Mouse (Mus musculus) megakaryocyte, embryonic 14.5 days (primary cell): Measurements from ENCODE around the gene Myh8. TPM values are rescaled to one million over a fixed set of nuclear protein-coding genes. Genes with fewer than 3 reads are reported as not detected.

Source experiments
- H3K27me3 ChIP-seq: replicated peaks from 2 replicates; pipeline ENCODE3; 2012; ENCODE audit warnings: inconsistent platforms
- H3K36me3 ChIP-seq: replicated peaks from 2 replicates; pipeline ENCODE3; 2012; ENCODE audit warnings: low read length, inconsistent platforms, mixed read lengths
- H3K4me1 ChIP-seq: 2 replicates; pipeline ENCODE4 v1.6.1; 2012; ENCODE audit warnings: inconsistent platforms
- H3K4me3 ChIP-seq: replicated peaks from 2 replicates; pipeline ENCODE3; 2012; ENCODE audit warnings: moderate library complexity, mild to moderate bottlenecking, inconsistent platforms
- H3K9me3 ChIP-seq: 2 replicates; pipeline ENCODE4 v1.6.1; 2012; ENCODE audit warnings: inconsistent platforms
- FLI1 ChIP-seq: IDR thresholded peaks from 2 replicates; pipeline ENCODE4 v1.6.1; 2012; ENCODE audit warnings: low read length, inconsistent platforms, mixed read lengths
- GATA1 ChIP-seq: IDR thresholded peaks from 3 replicates; pipeline ENCODE4 v1.6.1; 2012; ENCODE audit warnings: mixed read lengths, low read length, inconsistent platforms, borderline replicate concordance
- polyA plus RNA-seq: library from polyadenylated mRNA; stranded (reverse); fragments of >175 nt; gene quantifications from 2 replicates; pipeline ENCODE4 v1.2.3, GENCODE M21; 2012; ENCODE audit warnings: low replicate concordance; ENCODE audit not compliant: insufficient read depth

The Myh8 gene
- 0.54 TPM in 1 of 2 replicates, not detected in the other for polyA plus RNA-seq

DNA sequence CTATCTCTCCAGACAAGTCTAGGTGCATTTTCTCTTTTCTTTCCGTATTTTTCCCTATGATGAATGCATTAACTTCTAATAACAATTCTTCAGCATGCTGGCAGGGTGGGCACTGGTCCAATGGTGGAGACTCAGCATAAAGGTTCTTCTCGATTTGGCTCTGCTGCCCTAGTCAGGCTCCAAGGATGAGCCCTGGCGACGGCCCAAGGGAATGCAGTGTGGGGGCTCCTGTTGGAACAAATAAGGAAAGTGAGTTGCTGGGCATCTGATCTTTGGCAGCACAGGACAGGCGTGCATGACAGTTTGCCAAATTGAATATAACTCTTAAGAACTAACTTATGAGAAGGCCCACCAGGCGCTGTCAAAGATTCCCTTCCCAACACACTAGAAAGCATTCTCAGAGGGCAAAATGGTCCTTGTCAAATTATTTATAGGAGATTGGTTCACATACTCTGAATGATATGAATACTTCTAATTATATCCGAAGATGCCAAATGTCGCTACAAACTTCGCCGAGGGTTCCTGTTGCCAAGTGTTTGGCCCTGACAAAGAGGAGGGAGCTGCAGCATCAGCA, at the start of gene Myh8:
Gene Myh8, plus strand, starts transcription at position 524 of the 574 bp plus-strand sequence.
- no peaks in the 10 kb centered on the region for H3K27me3 ChIP-seq
- no peak for TF ChIP-seq GATA1
- TF ChIP-seq FLI1 = no peak
- no peaks in the 10 kb centered on the region for H3K36me3 ChIP-seq

GRCm38 (mm10) chr11:67228731-67229130, 48.2 kb upstream of the Myh8 start:
- no peaks in the 10 kb centered on the region for H3K36me3 ChIP-seq
- 0 out of 2 replicates have a peak, but pooled peaks cover 5% of the 10 kb centered on the region for H3K9me3 ChIP-seq
- TF ChIP-seq GATA1 = no peak
- TF ChIP-seq FLI1 = no peak
- H3K4me1 ChIP-seq = no peaks in the 10 kb centered on the region
- no peak overlapping the region for H3K4me3 ChIP-seq
- H3K27me3 ChIP-seq = no peaks in the 10 kb centered on the region

More for the DNA sequence above, at the start of gene Myh8:
- Histone ChIP-seq H3K4me3 (no peak within 1 kb of the TSS), H3K9me3 (no peaks in the 10 kb centered on the region), H3K4me1 (no peaks in the 10 kb centered on the region)

DNA sequence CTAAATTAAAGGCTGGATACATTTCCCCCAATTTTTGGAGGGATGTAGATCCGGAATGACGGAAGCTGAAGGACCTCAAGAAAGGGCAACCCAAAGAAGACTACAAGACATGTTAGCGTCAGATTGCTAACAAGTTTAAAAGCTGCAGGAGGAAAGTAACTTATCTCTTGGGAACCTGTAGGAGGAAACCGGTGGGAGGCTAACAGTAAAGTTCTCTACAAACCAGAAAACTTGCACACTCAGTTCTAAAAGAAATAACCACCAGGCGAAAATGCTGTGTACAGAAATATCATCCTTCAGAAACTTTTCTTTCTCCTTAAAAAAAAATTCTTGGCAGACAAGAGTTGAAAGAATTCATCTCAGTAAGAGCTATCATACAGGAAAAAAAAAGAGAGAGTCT, 47.8 kb upstream of the Myh8 start:
- H3K36me3 ChIP-seq = no peaks in the 10 kb centered on the region
- no peak overlapping the region for H3K4me3 ChIP-seq
- TF ChIP-seq GATA1 (no peak), FLI1 (no peak)
- no peaks in the 10 kb centered on the region for H3K4me1 ChIP-seq
- H3K27me3 ChIP-seq = no peaks in the 10 kb centered on the region
- 0 out of 2 replicates have a peak, but pooled peaks cover 5% of the 10 kb centered on the region for H3K9me3 ChIP-seq

DNA sequence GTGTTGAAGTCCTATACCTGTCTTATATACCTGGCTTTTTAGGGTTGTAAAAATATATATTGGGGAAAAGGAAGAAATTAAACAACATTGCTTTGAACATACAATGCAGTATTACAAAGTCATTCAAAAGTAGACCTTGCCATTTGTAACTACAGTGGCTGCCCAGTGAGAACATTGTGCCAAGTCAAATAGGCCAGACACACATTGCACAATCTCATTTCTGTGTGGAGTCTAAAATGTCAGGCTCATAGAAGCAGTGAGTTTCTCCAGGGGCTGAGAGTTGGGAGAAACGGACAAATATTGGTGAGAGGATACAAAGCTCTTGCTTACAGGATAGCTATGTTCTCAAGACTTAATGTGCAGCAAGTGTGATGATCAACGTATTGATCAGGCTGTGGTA, 47.0 kb upstream of the Myh8 start:
- Histone ChIP-seq H3K4me3 (no peak overlapping the region), H3K27me3 (no peaks in the 10 kb centered on the region), H3K9me3 (0 out of 2 replicates have a peak, but pooled peaks cover 5% of the 10 kb centered on the region), H3K4me1 (no peaks in the 10 kb centered on the region), H3K36me3 (no peaks in the 10 kb centered on the region)
- TF ChIP-seq GATA1 (no peak), FLI1 (no peak)

GRCm38 (mm10) chr11:67235639-67236358, 41.1 kb upstream of the Myh8 start:
- Histone ChIP-seq H3K4me3 (no peak overlapping the region), H3K27me3 (no peaks in the 10 kb centered on the region)

GRCm38 (mm10) chr11:67236799-67237198, 40.1 kb upstream of the Myh8 start:
- H3K27me3 ChIP-seq = no peaks in the 10 kb centered on the region
- H3K36me3 ChIP-seq = no peaks in the 10 kb centered on the region
- no peak for TF ChIP-seq GATA1
- TF ChIP-seq FLI1 = no peak
- no peaks in the 10 kb centered on the region for H3K4me1 ChIP-seq
- no peak overlapping the region for H3K4me3 ChIP-seq
- 0 out of 2 replicates have a peak, but pooled peaks cover 5% of the 10 kb centered on the region for H3K9me3 ChIP-seq

More at GRCm38 (mm10) chr11:67235639-67236358, 41.1 kb upstream of the Myh8 start:
- no peaks in the 10 kb centered on the region for H3K36me3 ChIP-seq
- no peak for TF ChIP-seq FLI1
- TF ChIP-seq GATA1 = no peak
- H3K4me1 ChIP-seq = no peaks in the 10 kb centered on the region
- H3K9me3 ChIP-seq = 0 out of 2 replicates have a peak, but pooled peaks cover 5% of the 10 kb centered on the region

- Histone ChIP-seq H3K4me1 (no peaks in the 10 kb centered on the region), H3K4me3 (no peak within 1 kb of the TSS), H3K9me3 (0 out of 2 replicates have a peak, but pooled peaks cover under 1% of the 10 kb centered on the region), H3K27me3 (no peaks in the 10 kb centered on the region), H3K36me3 (no peaks in the 10 kb centered on the region)
- TF ChIP-seq FLI1 = no peak
- no peak for TF ChIP-seq GATA1
Observed at GRCm38 (mm10) chr11:67237481-67238079, 39.3 kb upstream of the Myh8 start, which contains the start of gene Myh4. TSS of gene Myh4 (plus strand) at chr11:67238029.

DNA sequence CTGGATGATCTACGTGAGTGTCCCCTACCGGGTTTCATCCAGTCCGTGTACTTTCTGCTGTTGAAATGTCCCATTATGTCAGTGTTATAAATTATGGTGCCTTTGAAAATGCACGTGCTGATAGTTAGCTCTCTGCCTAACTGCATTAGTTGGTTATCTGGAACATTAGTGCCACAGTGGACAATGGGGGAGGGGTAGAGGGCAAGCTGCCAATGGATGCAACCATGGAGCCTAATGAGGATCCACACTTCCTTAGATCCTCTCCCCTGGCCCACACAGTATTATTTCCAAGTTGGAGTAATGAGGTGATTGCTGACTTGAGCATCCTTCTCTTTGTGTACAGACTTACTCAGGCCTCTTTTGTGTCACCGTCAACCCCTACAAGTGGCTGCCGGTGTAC, 35.9 kb upstream of the Myh8 start:
- Histone ChIP-seq H3K4me1 (no peaks in the 10 kb centered on the region), H3K27me3 (no peaks in the 10 kb centered on the region), H3K4me3 (no peak overlapping the region), H3K36me3 (no peaks in the 10 kb centered on the region), H3K9me3 (no peaks in the 10 kb centered on the region)
- TF ChIP-seq GATA1 = no peak
- TF ChIP-seq FLI1 = no peak

- no peak for TF ChIP-seq FLI1
- TF ChIP-seq GATA1 = no peak
- H3K27me3 ChIP-seq = no peaks in the 10 kb centered on the region
- H3K4me1 ChIP-seq = no peaks in the 10 kb centered on the region
- H3K4me3 ChIP-seq = no peak overlapping the region
- no peaks in the 10 kb centered on the region for H3K36me3 ChIP-seq
- H3K9me3 ChIP-seq = no peaks in the 10 kb centered on the region
Observed at GRCm38 (mm10) chr11:67253691-67254090, 23.2 kb upstream of the Myh8 start.

GRCm38 (mm10) chr11:67257048-67257447, 19.9 kb upstream of the Myh8 start:
- no peaks in the 10 kb centered on the region for H3K9me3 ChIP-seq
- no peak overlapping the region for H3K4me3 ChIP-seq
- H3K4me1 ChIP-seq = no peaks in the 10 kb centered on the region
- no peaks in the 10 kb centered on the region for H3K27me3 ChIP-seq
- no peaks in the 10 kb centered on the region for H3K36me3 ChIP-seq
- no peak for TF ChIP-seq FLI1
- no peak for TF ChIP-seq GATA1
